Mouse (Mus musculus) heart, postnatal 0 days (tissue): ENCODE data around the gene Gm26897. TPM values are rescaled to one million over a fixed set of nuclear protein-coding genes. Genes with fewer than 3 reads are reported as not detected.

Source experiments
- ATAC-seq: fragments of 200-750 bp; cut with Nextera tagmentation; 2 replicates; pipeline ENCODE4 v1.8.0; 2017; ENCODE audit warnings: low read depth, moderate number of reproducible peaks, moderate library complexity; ENCODE audit not compliant: insufficient read depth
- DNase-seq: peaks from one replicate; pipeline ENCODE4 v3.0.0-alpha.2; 2016; ENCODE audit warnings: low spot score
- H3K27ac ChIP-seq: fragments of 300-500 bp; sonication (generic); 2 replicates; pipeline ENCODE4 v1.5.1; 2014; ENCODE audit warnings: low read depth, mild to moderate bottlenecking
- H3K27me3 ChIP-seq: fragments of 300-500 bp; sonication (generic); 2 replicates; pipeline ENCODE4 v1.6.1; 2014; ENCODE audit warnings: low read length, mixed read lengths; ENCODE audit not compliant: control insufficient read depth, insufficient read depth
- H3K36me3 ChIP-seq: fragments of 300-500 bp; sonication (generic); replicated peaks from 2 replicates; pipeline ENCODE4 v1.6.1; 2014; ENCODE audit warnings: low read length, mixed read lengths; ENCODE audit not compliant: control insufficient read depth, insufficient read depth
- H3K4me1 ChIP-seq: fragments of 300-500 bp; sonication (generic); 2 replicates; pipeline ENCODE4 v1.6.1; 2014; ENCODE audit warnings: antibody characterized with exemption; ENCODE audit not compliant: control insufficient read depth, insufficient read depth
- H3K4me2 ChIP-seq: fragments of 300-500 bp; sonication (generic); 2 replicates; pipeline ENCODE4 v1.6.1; 2014; ENCODE audit warnings: low read depth, mild to moderate bottlenecking, low read length, moderate library complexity
- H3K4me3 ChIP-seq: fragments of 300-500 bp; sonication (generic); 2 replicates; pipeline ENCODE4 v1.5.1; 2014; ENCODE audit warnings: low read depth, low read length
- H3K9ac ChIP-seq: fragments of 300-500 bp; sonication (generic); replicated peaks from 2 replicates; pipeline ENCODE4 v1.6.1; 2014; ENCODE audit warnings: low read depth, low read length, mixed read lengths
- H3K9me3 ChIP-seq: fragments of 300-500 bp; sonication (generic); replicated peaks from 2 replicates; pipeline ENCODE4 v1.6.1; 2016; ENCODE audit warnings: low read length; ENCODE audit not compliant: control insufficient read depth
- CTCF ChIP-seq: IDR thresholded peaks from 2 replicates; pipeline ENCODE4 v1.5.1; 2016; ENCODE audit warnings: antibody characterized with exemption, control low read depth, low read depth
- EP300 ChIP-seq: IDR thresholded peaks from 2 replicates; pipeline ENCODE4 v1.6.1; 2016; ENCODE audit warnings: antibody characterized with exemption, low read depth
- WGBS: fragments of 180-500 bp; shearing (Covaris S2); extraction: QIAGEN DNeasy Blood & Tissue Kit; methylation state at CpG from one replicate; pipeline ENCODE4 v1.1.7; 2014; 5-methylcytosine and 5-hydroxymethylcytosine counted together
- polyA plus RNA-seq: library from polyadenylated mRNA; unstranded; fragments of >200 nt; fragmentation: Nextera tagmentation; extraction: Ambion mirVana; gene quantifications from 2 replicates; pipeline ENCODE4 v1.2.1, GENCODE M21; 2015
- total RNA-seq: library from RNA; depleted of rRNA; stranded (reverse); fragments of >200 nt; gene quantifications from 2 replicates; pipeline ENCODE4 v1.2.3, GENCODE M21; 2014; ENCODE audit warnings: low replicate concordance; rRNA removed

Gene Gm26897
- total RNA-seq (not detected in 2 replicates), polyA plus RNA-seq (not detected in 2 replicates)

DNA sequence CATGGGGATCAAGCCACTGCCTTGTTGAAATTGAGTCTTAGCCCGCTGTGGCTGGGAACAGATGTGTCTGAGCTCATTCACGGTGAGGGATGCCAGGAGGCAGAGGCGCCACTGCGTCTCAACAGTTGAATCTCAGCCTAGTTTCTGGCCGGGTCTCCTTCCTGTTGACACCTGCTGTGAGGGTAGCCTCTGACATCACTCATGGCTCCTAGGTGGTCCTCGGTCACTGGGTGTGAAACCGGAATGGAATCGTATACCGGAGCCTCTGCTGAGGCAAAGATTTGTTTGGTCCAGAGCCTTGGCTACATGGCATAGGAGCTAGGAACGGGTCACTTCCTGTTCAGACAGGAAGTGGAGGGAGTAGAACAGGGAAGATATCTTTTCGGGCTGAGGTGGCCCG, at the start of gene Gm26897:
Gene Gm26897, plus strand, starts transcription at position 74 of the 400 bp plus-strand sequence.
- Histone ChIP-seq H3K27ac (no peak within 1 kb of the TSS), H3K9me3 (peaks cover under 1% of the 10 kb centered on the region; the same call in 1 of the 2 replicates), H3K4me1 (no peaks in the 10 kb centered on the region), H3K36me3 (no peaks in the 10 kb centered on the region), H3K27me3 (0 out of 2 replicates have a peak, but pooled peaks cover 2% of the 10 kb centered on the region), H3K4me3 (no peak within 1 kb of the TSS), H3K4me2 (no peak within 1 kb of the TSS), H3K9ac (no peak within 1 kb of the TSS)
- DNase-seq (no peak), ATAC-seq (no peak)
- WGBS: 78% methylated on average over 12 of the region's 12 CpGs
- TF ChIP-seq EP300 (no peak), CTCF (no peak)

GRCm38 (mm10) chr5:111687370-111687769, 46.4 kb upstream of the Gm26897 start:
- DNase-seq (no peak), ATAC-seq (no peak)
- Histone ChIP-seq H3K4me3 (no peak overlapping the region), H3K4me1 (no peaks in the 10 kb centered on the region), H3K36me3 (no peaks in the 10 kb centered on the region), H3K4me2 (no peak overlapping the region), H3K27ac (no peak overlapping the region), H3K9ac (no peak overlapping the region), H3K27me3 (peaks cover 14% of the 10 kb centered on the region), H3K9me3 (no peaks in the 10 kb centered on the region)
- TF ChIP-seq EP300 (no peak), CTCF (no peak)
- WGBS: 80% methylated on average over 5 of the region's 5 CpGs

DNA sequence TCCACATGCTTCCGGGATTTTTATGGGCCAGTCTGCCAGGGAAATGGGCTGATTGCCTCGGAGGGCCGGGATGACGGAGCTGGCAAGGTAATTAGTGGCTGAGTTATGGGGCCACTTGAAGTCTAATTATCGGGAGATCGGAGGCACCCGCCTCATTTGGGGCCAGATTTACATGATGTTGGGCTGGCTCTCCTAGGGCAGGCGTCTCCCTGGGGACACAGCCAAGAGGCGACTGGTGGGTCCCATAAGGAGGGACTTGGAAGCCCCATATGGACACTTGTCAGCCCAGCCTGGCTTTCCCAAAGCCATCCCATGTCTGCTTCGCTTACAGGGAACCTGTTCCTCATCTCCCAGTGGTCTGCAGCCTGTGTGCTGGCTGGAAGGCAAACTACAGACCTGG, 45.1 kb upstream of the Gm26897 start:
- H3K4me2 ChIP-seq: no peak overlapping the region
- H3K27me3 ChIP-seq: 0 out of 2 replicates have a peak, but pooled peaks cover 3% of the 10 kb centered on the region
- ATAC-seq (no peak), DNase-seq (no peak)
- H3K27ac ChIP-seq: no peak overlapping the region
- no peaks in the 10 kb centered on the region for H3K9me3 ChIP-seq
- no peaks in the 10 kb centered on the region for H3K4me1 ChIP-seq
- H3K4me3 ChIP-seq: no peak overlapping the region
- no peaks in the 10 kb centered on the region for H3K36me3 ChIP-seq
- TF ChIP-seq CTCF (no peak), EP300 (no peak)
- no peak overlapping the region for H3K9ac ChIP-seq
- WGBS: 84% methylated on average over 10 of the region's 10 CpGs

- Histone ChIP-seq H3K4me3 (no peak overlapping the region), H3K36me3 (no peaks in the 10 kb centered on the region), H3K9ac (no peak overlapping the region), H3K4me2 (no peak overlapping the region), H3K9me3 (no peaks in the 10 kb centered on the region), H3K27ac (no peak overlapping the region), H3K4me1 (no peaks in the 10 kb centered on the region), H3K27me3 (no peaks in the 10 kb centered on the region)
- no peak for DNase-seq
- ATAC-seq: no peak; the same call in 1 of the 2 replicates
- 49% methylated on average over 7 of the region's 7 CpGs for WGBS
- TF ChIP-seq EP300 (no peak), CTCF (no peak)
Observed at GRCm38 (mm10) chr5:111697996-111698395, 35.7 kb upstream of the Gm26897 start.

GRCm38 (mm10) chr5:111699711-111700303, 33.9 kb upstream of the Gm26897 start:
- H3K27me3 ChIP-seq: no peaks in the 10 kb centered on the region
- H3K4me1 ChIP-seq: no peaks in the 10 kb centered on the region
- no peaks in the 10 kb centered on the region for H3K9me3 ChIP-seq
- H3K4me3 ChIP-seq: no peak overlapping the region
- no peak overlapping the region for H3K9ac ChIP-seq
- no peak overlapping the region for H3K27ac ChIP-seq
- no peak for TF ChIP-seq EP300
- no peak for TF ChIP-seq CTCF
- DNase-seq (no peak), ATAC-seq (no peak)
- no peak overlapping the region for H3K4me2 ChIP-seq
- H3K36me3 ChIP-seq: no peaks in the 10 kb centered on the region
- 86% methylated on average over 23 of the region's 23 CpGs for WGBS
